Mouse (Mus musculus) lung, postnatal 0 days (tissue): Measurements from ENCODE around the gene Tnfrsf13c.

Experiments
- CTCF ChIP-seq: IDR thresholded peaks from 2 replicates; pipeline ENCODE4 v1.5.1; 2016; ENCODE audit warnings: antibody characterized with exemption, mild to moderate bottlenecking
- EP300 ChIP-seq: IDR thresholded peaks from 2 replicates; pipeline ENCODE4 v1.6.1; 2016; ENCODE audit warnings: antibody characterized with exemption, mild to moderate bottlenecking, control low read depth

DNA sequence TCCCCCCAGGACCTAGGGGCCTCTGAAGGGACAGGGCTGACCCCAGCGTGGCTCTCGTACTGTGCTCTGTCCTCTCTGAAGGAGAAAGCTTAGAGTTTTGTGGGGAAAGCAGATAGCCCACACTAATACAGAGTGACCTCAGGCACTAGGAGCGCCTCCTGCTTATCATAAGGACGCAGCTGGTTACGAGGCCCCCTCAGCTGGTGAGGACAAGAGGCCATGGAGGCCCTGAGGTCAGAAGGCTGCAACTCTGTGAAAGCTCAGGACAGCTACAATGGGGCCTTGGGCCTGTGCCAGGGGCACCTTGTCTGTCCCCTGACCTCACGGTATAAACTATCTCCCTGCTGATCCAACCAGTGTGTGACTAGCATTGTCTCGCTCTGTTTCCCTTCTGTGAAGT is 40.0 kb downstream of the Tnfrsf13c start:
- TF ChIP-seq CTCF (no peak), EP300 (no peak)
